Mouse (Mus musculus) MEL (cell line): ENCODE measurements around the gene Arid3c. TPM values are rescaled to one million over a fixed set of nuclear protein-coding genes. Genes with fewer than 3 reads are reported as not detected.

Source experiments
- DNase-seq: peaks from one replicate; pipeline ENCODE4 v3.0.0; 2011; ENCODE audit warnings: low read depth, low spot score
- H3K27ac ChIP-seq: 2 replicates; pipeline ENCODE4 v1.5.1; 2012; ENCODE audit warnings: low read depth, mild to moderate bottlenecking, control low read depth, low read length, moderate library complexity; ENCODE audit not compliant: control insufficient read depth
- H3K27me3 ChIP-seq, 2 experiments: fragments of 150-350 bp in 1 of 2; sonication (generic) in 1 of 2; 2 replicates each; pipeline ENCODE4 v1.6.1; 2012; ENCODE audit warnings: low read length in 2 of 2, mild to moderate bottlenecking in 2 of 2, improper control_type of control experiment in 1 of 2, moderate library complexity in 1 of 2; ENCODE audit not compliant: insufficient read depth in 2 of 2, control insufficient read depth in 1 of 2
- H3K36me3 ChIP-seq, 2 experiments: 2 replicates each; pipeline ENCODE4 v1.6.1; 2012 to 2014; ENCODE audit warnings: low read length in 2 of 2, improper control_type of control experiment in 1 of 2, inconsistent platforms in 1 of 2, mild to moderate bottlenecking in 1 of 2; ENCODE audit not compliant: insufficient read depth in 2 of 2, control insufficient read depth in 1 of 2
- H3K4me1 ChIP-seq, 2 experiments: fragments of 150-350 bp in 1 of 2; sonication (generic) in 1 of 2; 2 replicates each; pipeline ENCODE4 v1.6.1; 2012; ENCODE audit warnings: low read length in 2 of 2, improper control_type of control experiment in 1 of 2, mild to moderate bottlenecking in 1 of 2; ENCODE audit not compliant: insufficient read depth in 2 of 2, control insufficient read depth in 1 of 2
- H3K4me3 ChIP-seq, 2 experiments: fragments of 150-350 bp in 1 of 2; sonication (generic) in 1 of 2; 2 replicates each; pipeline ENCODE4 v1.5.1; 2012; ENCODE audit warnings: low read depth in 2 of 2, low read length in 2 of 2, mild to moderate bottlenecking in 2 of 2, moderate library complexity in 2 of 2, control low read depth in 1 of 2, improper control_type of control experiment in 1 of 2; ENCODE audit not compliant: control insufficient read depth in 1 of 2, insufficient read depth in 1 of 2
- H3K79me2 ChIP-seq: 2 replicates; pipeline ENCODE4 v1.6.1; 2012; ENCODE audit warnings: mild to moderate bottlenecking, low read length, moderate library complexity; ENCODE audit not compliant: control insufficient read depth, poor library complexity, insufficient read depth
- H3K9ac ChIP-seq: 2 replicates; pipeline ENCODE4 v1.6.1; 2012; ENCODE audit warnings: low read depth, mild to moderate bottlenecking, control low read depth, low read length, moderate library complexity; ENCODE audit not compliant: control insufficient read depth, poor library complexity, severe bottlenecking
- H3K9me3 ChIP-seq: fragments of 150-350 bp; sonication (generic); replicated peaks from 2 replicates; pipeline ENCODE4 v1.6.1; 2012; ENCODE audit warnings: mild to moderate bottlenecking, low read length, improper control_type of control experiment, moderate library complexity; ENCODE audit not compliant: insufficient read depth
- BHLHE40 ChIP-seq: IDR thresholded peaks from 2 replicates; pipeline ENCODE4 v1.6.1; 2012; ENCODE audit warnings: low read depth, mild to moderate bottlenecking, inconsistent platforms, low read length, improper control_type of control experiment, borderline replicate concordance
- CHD1 ChIP-seq: IDR thresholded peaks from 2 replicates; pipeline ENCODE4 v1.6.1; 2012; ENCODE audit warnings: low read depth, mild to moderate bottlenecking, inconsistent platforms, low read length, improper control_type of control experiment
- CTCF ChIP-seq, 3 experiments: IDR thresholded peaks in 2 of 3; conservative IDR thresholded peaks in 1 of 3; 2 replicates each; pipeline ENCODE4 v1.5.1; 2011 to 2012; ENCODE audit warnings: low read length in 3 of 3, low read depth in 2 of 3, mild to moderate bottlenecking in 2 of 3, improper control_type of control experiment in 1 of 3, inconsistent platforms in 1 of 3, mixed read lengths in 1 of 3, moderate library complexity in 1 of 3; ENCODE audit not compliant: control insufficient read depth in 1 of 3, insufficient read depth in 1 of 3, poor library complexity in 1 of 3, severe bottlenecking in 1 of 3
- ELF1 ChIP-seq: IDR thresholded peaks from 2 replicates; pipeline ENCODE4 v1.6.1; 2014; ENCODE audit warnings: low read depth, mild to moderate bottlenecking, inconsistent platforms, low read length, improper control_type of control experiment, moderate library complexity
- ETS1 ChIP-seq: IDR thresholded peaks from 2 replicates; pipeline ENCODE4 v1.6.1; 2012; ENCODE audit warnings: low read depth, mild to moderate bottlenecking, inconsistent platforms, low read length, improper control_type of control experiment, moderate library complexity
- GABPA ChIP-seq: IDR thresholded peaks from 2 replicates; pipeline ENCODE4 v1.6.1; 2012; ENCODE audit warnings: low read depth, mild to moderate bottlenecking, inconsistent platforms, low read length, improper control_type of control experiment, moderate library complexity
- GATA1 ChIP-seq: IDR thresholded peaks from 2 replicates; pipeline ENCODE4 v1.6.1; 2011; ENCODE audit warnings: low read depth, low read length, improper control_type of control experiment
- JUND ChIP-seq: IDR thresholded peaks from 2 replicates; pipeline ENCODE4 v1.6.1; 2011; ENCODE audit warnings: low read depth, mild to moderate bottlenecking, improper control_type of control experiment, low read length
- KAT2A ChIP-seq: conservative IDR thresholded peaks from 2 replicates; pipeline ENCODE4 v1.6.1; 2012; ENCODE audit warnings: low read depth, low read length, improper control_type of control experiment, inconsistent platforms
- MAFK ChIP-seq: IDR thresholded peaks from 2 replicates; pipeline ENCODE4 v1.6.1; 2011; ENCODE audit warnings: low read depth, mild to moderate bottlenecking, low read length, improper control_type of control experiment, borderline replicate concordance
- MEF2A ChIP-seq: IDR thresholded peaks from 2 replicates; pipeline ENCODE4 v1.6.1; 2014; ENCODE audit warnings: low read depth, mild to moderate bottlenecking, inconsistent platforms, low read length, improper control_type of control experiment; ENCODE audit not compliant: poor library complexity, insufficient replicate concordance, severe bottlenecking; ENCODE audit errors: extremely low read depth
- MXI1 ChIP-seq: IDR thresholded peaks from 2 replicates; pipeline ENCODE4 v1.6.1; 2011; ENCODE audit warnings: mild to moderate bottlenecking, low read depth, low read length, improper control_type of control experiment
- MYB ChIP-seq: IDR thresholded peaks from 2 replicates; pipeline ENCODE4 v1.6.1; 2011; ENCODE audit warnings: mild to moderate bottlenecking, low read depth, low read length, improper control_type of control experiment
- MYC ChIP-seq: IDR thresholded peaks from 2 replicates; pipeline ENCODE4 v1.6.1; 2011; ENCODE audit warnings: low read depth, mild to moderate bottlenecking, low read length, improper control_type of control experiment, moderate library complexity
- NELFE ChIP-seq: IDR thresholded peaks from 2 replicates; pipeline ENCODE4 v1.6.1; 2011; ENCODE audit warnings: low read depth, low read length, improper control_type of control experiment
- NRF1 ChIP-seq: IDR thresholded peaks from 2 replicates; pipeline ENCODE4 v1.6.1; 2014; ENCODE audit warnings: low read depth, mild to moderate bottlenecking, inconsistent platforms, low read length, improper control_type of control experiment, moderate library complexity; ENCODE audit not compliant: poor library complexity, insufficient read depth, severe bottlenecking
- POLR2A ChIP-seq, 2 experiments: IDR thresholded peaks; 2 replicates each; pipeline ENCODE4 v1.6.1; 2011 to 2012; ENCODE audit warnings: low read length in 2 of 2, mild to moderate bottlenecking in 2 of 2, control low read depth in 1 of 2, improper control_type of control experiment in 1 of 2, low read depth in 1 of 2, moderate library complexity in 1 of 2; ENCODE audit not compliant: control insufficient read depth in 1 of 2, insufficient read depth in 1 of 2, poor library complexity in 1 of 2
- POLR2AphosphoS5 ChIP-seq: IDR thresholded peaks from 2 replicates; pipeline ENCODE4 v1.6.1; 2012; ENCODE audit warnings: low read depth, borderline replicate concordance, mild to moderate bottlenecking, inconsistent platforms, low read length, moderate library complexity, mixed read lengths
- RCOR1 ChIP-seq: IDR thresholded peaks from 2 replicates; pipeline ENCODE4 v1.6.1; 2012; ENCODE audit warnings: low read depth, mild to moderate bottlenecking, inconsistent platforms, low read length, improper control_type of control experiment
- TAL1 ChIP-seq: IDR thresholded peaks from 2 replicates; pipeline ENCODE4 v1.6.1; 2012; ENCODE audit warnings: mild to moderate bottlenecking, inconsistent platforms, low read length, moderate library complexity, mixed read lengths
- TBP ChIP-seq: IDR thresholded peaks from 2 replicates; pipeline ENCODE4 v1.8.0; 2011; ENCODE audit warnings: low read depth, low read length, improper control_type of control experiment
- TCF12 ChIP-seq: IDR thresholded peaks from 2 replicates; pipeline ENCODE4 v1.6.1; 2014; ENCODE audit warnings: low read depth, mild to moderate bottlenecking, inconsistent platforms, low read length, improper control_type of control experiment, moderate library complexity
- UBTF ChIP-seq: IDR thresholded peaks from 2 replicates; pipeline ENCODE4 v1.6.1; 2012; ENCODE audit warnings: low read depth, mild to moderate bottlenecking, inconsistent platforms, low read length, improper control_type of control experiment, moderate library complexity, borderline replicate concordance; ENCODE audit not compliant: insufficient read depth
- ZC3H11A ChIP-seq: IDR thresholded peaks from 2 replicates; pipeline ENCODE4 v1.6.1; 2012; ENCODE audit warnings: low read depth, mild to moderate bottlenecking, inconsistent platforms, low read length, improper control_type of control experiment
- ZKSCAN1 ChIP-seq: IDR thresholded peaks from 2 replicates; pipeline ENCODE4 v1.6.1; 2012; ENCODE audit warnings: low read depth, mild to moderate bottlenecking, inconsistent platforms, low read length, improper control_type of control experiment, moderate library complexity
- ZMIZ1 ChIP-seq: IDR thresholded peaks from 2 replicates; pipeline ENCODE4 v1.6.1; 2012; ENCODE audit warnings: low read depth, mild to moderate bottlenecking, inconsistent platforms, low read length, improper control_type of control experiment, moderate library complexity
- ZNF384 ChIP-seq: IDR thresholded peaks from 2 replicates; pipeline ENCODE4 v1.6.1; 2012; ENCODE audit warnings: low read depth, mild to moderate bottlenecking, inconsistent platforms, low read length, improper control_type of control experiment
- polyA plus RNA-seq, 2 experiments: library from polyadenylated mRNA; stranded (reverse) in 1 of 2; unstranded in 1 of 2; fragments of >175 nt in 1 of 2; fragments of >200 nt in 1 of 2; gene quantifications; 2 replicates each; pipeline versions ENCODE4 v1.2.1 to v1.2.4; 2012; ENCODE audit warnings: low replicate concordance in 2 of 2, low read depth in 1 of 2; ENCODE audit not compliant: insufficient read length in 2 of 2, insufficient read depth in 1 of 2, missing spikeins in 1 of 2
- total RNA-seq: library from RNA; depleted of rRNA; stranded (reverse); fragments of 300-350 nt; gene quantifications from 2 replicates; pipeline ENCODE4 v1.2.3, GENCODE M21; 2012

Arid3c gene
- total and polyA plus RNA-seq, 3 experiments: 0.13 TPM; not detected in 2

DNA sequence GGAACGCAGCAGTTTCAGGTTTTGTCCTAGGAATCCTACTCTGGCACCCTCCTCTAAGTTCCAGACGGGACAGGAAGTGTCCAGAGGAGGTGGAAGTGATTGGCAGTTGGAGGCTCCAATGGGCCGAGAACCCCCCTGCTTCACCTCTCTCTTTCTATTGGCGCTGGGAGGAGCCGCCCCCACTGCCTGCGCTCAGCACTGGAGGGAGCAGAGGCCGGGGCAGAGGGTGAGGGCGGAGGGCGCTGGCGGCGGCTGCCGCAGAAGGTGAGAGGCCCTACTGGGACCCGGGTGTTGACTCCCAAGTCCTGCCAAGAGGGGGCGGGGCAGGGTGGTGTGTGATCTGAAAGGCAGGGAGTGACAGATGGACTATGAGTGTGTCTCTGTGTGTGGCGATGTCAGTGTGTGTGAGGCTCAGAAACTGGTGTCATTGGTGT, 29.4 kb upstream of the Arid3c start (continued):
- TF ChIP-seq TAL1 (no peak), NRF1 (no peak), RCOR1 (no peak), MYB (no peak), MEF2A (no peak), TCF12 (no peak), ZNF384 (no peak), ZKSCAN1 (no peak), POLR2A (IDR thresholded peaks at IDR 0.05; ENCODE audit: control insufficient read depth in 1 of 2, insufficient read depth in 1 of 2, low read depth in 1 of 2, low read length in 2 of 2, poor library complexity in 1 of 2) (peak in 1 of 2 experiments; percentile 60; a peak in 2 of 4 replicates), CTCF (IDR thresholded peaks at IDR 0.05 in 2 of 3, conservative IDR thresholded peaks at IDR 0.05 in 1 of 3; ENCODE audit: control insufficient read depth in 1 of 3, insufficient read depth in 1 of 3, low read depth in 2 of 3, low read length in 3 of 3, poor library complexity in 1 of 3, severe bottlenecking in 1 of 3) (peak in 1 of 3 experiments; percentile 27; a peak in 2 of 6 replicates), JUND (no peak), KAT2A (peak; percentile 21; the same call in 1 of the 2 replicates), GABPA (0 out of 2 replicates have a peak, but pooled peaks have one; percentile 33), POLR2AphosphoS5 (no peak), NELFE (peak; percentile 54), ELF1 (peak; percentile 53; the same call in 1 of the 2 replicates), ETS1 (0 out of 2 replicates have a peak, but pooled peaks have one; percentile 14), ZMIZ1 (peak; percentile 71), CHD1 (no peak), TBP (no peak), BHLHE40 (no peak), MAFK (no peak), MYC (no peak), MXI1 (0 out of 2 replicates have a peak, but pooled peaks have one; percentile 34)

DNA sequence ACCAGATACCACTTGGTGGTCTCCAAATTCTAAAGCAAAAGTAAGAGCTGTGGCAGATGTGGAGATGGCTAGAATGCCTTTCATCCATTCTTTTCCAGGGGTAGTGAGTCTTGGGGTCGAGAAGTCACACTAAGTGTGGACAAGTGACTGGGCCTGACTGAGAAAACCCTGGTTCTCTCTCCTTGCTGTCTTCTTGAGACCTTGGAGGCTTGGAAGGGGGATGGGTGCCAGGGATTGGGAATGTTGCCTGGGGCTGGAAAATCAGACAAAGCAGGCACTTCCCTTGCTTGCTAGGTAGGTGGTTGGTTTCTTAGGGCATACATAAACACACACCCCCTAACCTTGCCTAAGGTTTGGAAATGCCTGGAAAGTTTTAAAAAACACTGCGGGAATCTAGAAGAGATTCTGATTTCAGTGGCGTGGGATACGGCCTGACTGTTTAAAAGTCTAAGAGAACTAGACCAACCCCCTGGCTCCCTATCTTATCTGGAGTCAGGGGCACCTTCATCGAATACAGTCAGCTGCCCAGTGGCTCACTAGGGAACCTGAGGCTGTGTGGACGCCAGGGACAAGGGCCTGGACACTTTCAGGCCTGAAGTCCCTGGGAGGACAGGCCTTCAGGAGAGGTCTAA, 28.8 kb upstream of the Arid3c start:
- peaks cover 6 to 21% of the 10 kb centered on the region in 2 experiments for H3K4me1 ChIP-seq
- no peak for TF ChIP-seq MYB
- TF ChIP-seq ZC3H11A: no peak
- TF ChIP-seq UBTF: no peak
- TF ChIP-seq BHLHE40: no peak
- TF ChIP-seq NELFE: no peak
- no peak for TF ChIP-seq POLR2AphosphoS5
- peak; percentile 59 for TF ChIP-seq GATA1
- H3K27ac ChIP-seq: peak overlapping the region; percentile 62
- DNase-seq: no peak
- no peaks in the 10 kb centered on the region for H3K27me3 ChIP-seq
- H3K9ac ChIP-seq: peak overlapping the region; percentile 64
- peaks cover 1% of the 10 kb centered on the region; the same call in 1 of the 2 replicates for H3K79me2 ChIP-seq
- H3K9me3 ChIP-seq: no peaks in the 10 kb centered on the region
- H3K36me3 ChIP-seq: peaks cover 0 to 13% of the 10 kb centered on the region in 2 experiments; a peak in 2 of 4 replicates
- H3K4me3 ChIP-seq: peak overlapping the region; percentile 54 to 87
